In genomic region chr9:21351178-21351577, GRCm38 (mm10) we compare ENCODE assay signal across 27 mouse cellular contexts. TPM values are rescaled to one million over a fixed set of nuclear protein-coding genes. Genes with fewer than 3 reads are reported as not detected.
DNase-seq lines count a peak whose midpoint lies in the region; ATAC-seq lines count a peak whose summit lies in the region.
"Had no signal": no experiment of that assay in that cellular context is flagged by ENCODE, and none has a peak within 500 bp of the region (broad histone marks: within the 10 kb centered on the region; RNA-seq: fewer than 3 reads in every experiment).

No protein-coding gene starts in this region.

- 89% methylated on average over 7 of the region's 7 CpGs for WGBS in forebrain, embryonic 15.5 days
- 95% methylated on average over 7 of the region's 7 CpGs for WGBS in forebrain, embryonic 16.5 days

- ATAC-seq in forebrain, embryonic 15.5 days (replicated peaks) = 0 out of 2 replicates have a peak, but pooled peaks have one; percentile 46
- no peak for ATAC-seq in forebrain, embryonic 16.5 days
- 0 out of 2 replicates have a peak, but pooled peaks have one; percentile 30 for ATAC-seq in megakaryocyte progenitor cell, adult 5-6 weeks (replicated peaks; ENCODE audit: poor library complexity)
- ATAC-seq: CD4-positive, CD25-positive, alpha-beta regulatory T cell, adult 4 months; forebrain, embryonic 13.5 days; inflammation-experienced regulatory T-cells, adult 6 months; midbrain, embryonic 16.5 days; Patski had no signal

- H3K27ac ChIP-seq in forebrain, embryonic 15.5 days (replicated peaks) = no peak overlapping the region
- H3K27ac ChIP-seq in forebrain, embryonic 16.5 days (ENCODE audit: low read length) = no peak overlapping the region
- H3K27ac ChIP-seq: embryonic facial prominence, embryonic 13.5 days; forebrain, embryonic 13.5 days; hindbrain, embryonic 14.5 days; left cerebral cortex, adult 2 months; limb, embryonic 10.5 days; macrophage; midbrain, embryonic 10.5 days had no signal

- H3K27me3 ChIP-seq in forebrain, embryonic 15.5 days = no peaks in the 10 kb centered on the region
- H3K27me3 ChIP-seq in forebrain, embryonic 16.5 days (replicated peaks; ENCODE audit: control insufficient read depth, insufficient read depth, low read length) = no peaks in the 10 kb centered on the region
- H3K27me3 ChIP-seq: embryonic facial prominence, embryonic 13.5 days; forebrain, embryonic 13.5 days; Patski had no signal

- peak; percentile 35 for DNase-seq in urinary bladder, postnatal 14 days (ENCODE audit: low spot score)
- no peak for DNase-seq in urinary bladder, adult 18-20 months (ENCODE audit: low spot score in 2 of 2)
- no peak for DNase-seq in left cerebral cortex, postnatal 14 days (ENCODE audit: low spot score in 2 of 2)
- no peak for DNase-seq in left cerebral cortex, postnatal 36 days (ENCODE audit: low spot score in 2 of 2)
- DNase-seq: adrenal gland, adult 2 months; cerebellum, adult 18-20 months; cerebellum, postnatal 36 days; embryo, embryonic 11 days; heart, postnatal 4 days; kidney, postnatal 4 days; liver had no signal

- H3K4me2 ChIP-seq in forebrain, embryonic 15.5 days (replicated peaks) = no peak overlapping the region
- no peak overlapping the region for H3K4me2 ChIP-seq in forebrain, embryonic 16.5 days (ENCODE audit: low read length)
- H3K4me2 ChIP-seq: embryonic facial prominence, embryonic 13.5 days; forebrain, embryonic 13.5 days; hindbrain, embryonic 14.5 days had no signal

- intact Hi-C loops in left cerebral cortex, postnatal 14 days (cut with DNase I) = loop anchor here (10.0 kb wide), 1 partner anchor 116 kb away; the partner anchor contains the start of gene Keap1
- intact Hi-C loops in left cerebral cortex, postnatal 36 days (cut with DNase I) = no loop called here

- peaks cover 71% of the 10 kb centered on the region for H3K36me3 ChIP-seq in forebrain, embryonic 15.5 days
- H3K36me3 ChIP-seq in forebrain, embryonic 16.5 days (ENCODE audit: control insufficient read depth, insufficient read depth) = peaks cover 18% of the 10 kb centered on the region

- no peaks in the 10 kb centered on the region for H3K9me3 ChIP-seq in forebrain, embryonic 15.5 days
- H3K9me3 ChIP-seq in forebrain, embryonic 16.5 days (ENCODE audit: control insufficient read depth, low read length) = no peaks in the 10 kb centered on the region
- H3K9me3 ChIP-seq: embryonic facial prominence, embryonic 13.5 days; forebrain, embryonic 13.5 days; limb, embryonic 10.5 days; midbrain, embryonic 10.5 days had no signal

- H3K4me3 ChIP-seq in forebrain, embryonic 15.5 days = no peak overlapping the region
- no peak overlapping the region for H3K4me3 ChIP-seq in forebrain, embryonic 16.5 days (replicated peaks; ENCODE audit: low read length)
- H3K4me3 ChIP-seq: embryonic facial prominence, embryonic 13.5 days; erythroblast, embryonic 14.5 days; forebrain, embryonic 13.5 days; left cerebral cortex, adult 2 months; limb, embryonic 10.5 days; midbrain, embryonic 10.5 days had no signal

- H3K9ac ChIP-seq in forebrain, embryonic 15.5 days (replicated peaks) = no peak overlapping the region
- H3K9ac ChIP-seq in forebrain, embryonic 16.5 days (replicated peaks; ENCODE audit: low read depth, low read length) = no peak overlapping the region
- H3K9ac ChIP-seq: embryonic facial prominence, embryonic 13.5 days; forebrain, embryonic 13.5 days; hindbrain, embryonic 14.5 days had no signal

- no peaks in the 10 kb centered on the region for H3K4me1 ChIP-seq in forebrain, embryonic 15.5 days
- no peaks in the 10 kb centered on the region for H3K4me1 ChIP-seq in forebrain, embryonic 16.5 days (replicated peaks; ENCODE audit: control insufficient read depth, insufficient read depth, low read length)
- H3K4me1 ChIP-seq: forebrain, embryonic 13.5 days had no signal

RNA-seq across cellular contexts. Expression of gene Ilf3, which starts 16.5 kb away (rescaled TPM):
- polyA plus RNA-seq in forebrain, embryonic 15.5 days (2015; fragmentation: Nextera tagmentation; extraction: Ambion mirVana) = 306 and 307 TPM in 2 replicates
- 309 and 325 TPM in 2 replicates for polyA plus RNA-seq in forebrain, embryonic 16.5 days (2015; fragmentation: Nextera tagmentation; extraction: Ambion mirVana)
- total RNA-seq in megakaryocyte progenitor cell, adult 5-6 weeks (2015) = 55.7 and 56.9 TPM in 2 replicates
- total RNA-seq in megakaryocyte progenitor cell, adult 5-6 weeks (2017) = 97.5 and 100 TPM in 2 replicates
- total RNA-seq in left cerebral cortex, postnatal 14 days (2021) = 10 to 100 TPM; 69.8 to 78.8 TPM
- total RNA-seq in left cerebral cortex, postnatal 36 days (2021) = 10 to 100 TPM; 75.5 to 75.9 TPM

RNA-seq across cellular contexts. Expression of gene Slc44a2, which starts 30.7 kb away (rescaled TPM):
- polyA plus RNA-seq in forebrain, embryonic 15.5 days (2015; fragmentation: Nextera tagmentation; extraction: Ambion mirVana) = 77.4 and 77.8 TPM in 2 replicates
- 86.2 and 88.7 TPM in 2 replicates for polyA plus RNA-seq in forebrain, embryonic 16.5 days (2015; fragmentation: Nextera tagmentation; extraction: Ambion mirVana)
- total RNA-seq in megakaryocyte progenitor cell, adult 5-6 weeks (2015) = 80.9 and 85.5 TPM in 2 replicates
- total RNA-seq in megakaryocyte progenitor cell, adult 5-6 weeks (2017) = 66.8 and 68.2 TPM in 2 replicates
- total RNA-seq in left cerebral cortex, postnatal 14 days (2021) = 10 to 100 TPM; 56.2 to 56.5 TPM
- total RNA-seq in left cerebral cortex, postnatal 36 days (2021) = 10 to 100 TPM; 43.0 to 52.5 TPM

RNA-seq across cellular contexts. Expression of gene Ap1m2, which starts 39.0 kb away (rescaled TPM):
- polyA plus RNA-seq in forebrain, embryonic 15.5 days (2015; fragmentation: Nextera tagmentation; extraction: Ambion mirVana) = 1.1 and 1.4 TPM in 2 replicates
- polyA plus RNA-seq in forebrain, embryonic 16.5 days (2015; fragmentation: Nextera tagmentation; extraction: Ambion mirVana) = 1.8 and 2.9 TPM in 2 replicates
- 0.32 and 0.57 TPM in 2 replicates for total RNA-seq in megakaryocyte progenitor cell, adult 5-6 weeks (2015)
- total RNA-seq in megakaryocyte progenitor cell, adult 5-6 weeks (2017) = 0.44 and 2.8 TPM in 2 replicates
- 1 to 10 TPM in 1 of 2 experiments, under 1 TPM in 1; 0.13 to 2.3 TPM for total RNA-seq in left cerebral cortex, postnatal 14 days (2021)
- 1 to 10 TPM in 1 of 2 experiments, under 1 TPM in 1; 0.72 to 1.6 TPM for total RNA-seq in left cerebral cortex, postnatal 36 days (2021)
- total RNA-seq: adrenal gland, adult 2 months; gastrocnemius, adult 8-10 months; heart, postnatal 4 days had no signal
- polyA plus RNA-seq: adrenal gland, adult 2 months; erythroblast, embryonic 14.5 days; macrophage; Patski had no signal

RNA-seq across cellular contexts. Expression of gene Cdkn2d, which starts 60.0 kb away (rescaled TPM):
- 91.3 and 97.9 TPM in 2 replicates for polyA plus RNA-seq in forebrain, embryonic 15.5 days (2015; fragmentation: Nextera tagmentation; extraction: Ambion mirVana)
- polyA plus RNA-seq in forebrain, embryonic 16.5 days (2015; fragmentation: Nextera tagmentation; extraction: Ambion mirVana) = 85.1 and 97.7 TPM in 2 replicates
- 24.1 and 24.3 TPM in 2 replicates for total RNA-seq in megakaryocyte progenitor cell, adult 5-6 weeks (2015)
- total RNA-seq in megakaryocyte progenitor cell, adult 5-6 weeks (2017) = 11.2 and 16.1 TPM in 2 replicates
- total RNA-seq in left cerebral cortex, postnatal 14 days (2021) = 10 to 100 TPM; 57.5 to 62.9 TPM
- 10 to 100 TPM; 52.7 to 58.8 TPM for total RNA-seq in left cerebral cortex, postnatal 36 days (2021)
